Mouse (Mus musculus) limb, embryonic 14.5 days (tissue): ENCODE results near the gene Rpgr. TPM values are rescaled to one million over a fixed set of nuclear protein-coding genes. Genes with fewer than 3 reads are reported as not detected.

Source experiments
- ATAC-seq: fragments of 200-750 bp; cut with Nextera tagmentation; 2 replicates; pipeline ENCODE4 v1.8.0; 2017; ENCODE audit warnings: low read depth, moderate number of reproducible peaks, moderate TSS enrichment; ENCODE audit not compliant: low FRiP score
- DNase-seq: peaks from one replicate; pipeline ENCODE4 v3.0.0-alpha.2; 2015; ENCODE audit warnings: low spot score
- H3K27ac ChIP-seq: fragments of 300-500 bp; sonication (generic); replicated peaks from 2 replicates; pipeline ENCODE4 v1.5.1; 2014; ENCODE audit warnings: low read depth, mild to moderate bottlenecking, low read length, moderate library complexity, mixed read lengths
- H3K27me3 ChIP-seq: fragments of 300-500 bp; sonication (generic); 2 replicates; pipeline ENCODE4 v1.6.1; 2014; ENCODE audit warnings: low read length, mixed read lengths; ENCODE audit not compliant: control insufficient read depth, insufficient read depth
- H3K36me3 ChIP-seq: fragments of 300-500 bp; sonication (generic); 2 replicates; pipeline ENCODE4 v1.6.1; 2014; ENCODE audit warnings: mild to moderate bottlenecking, low read length, moderate library complexity, mixed read lengths; ENCODE audit not compliant: control insufficient read depth, insufficient read depth
- H3K4me1 ChIP-seq: fragments of 300-500 bp; sonication (generic); 2 replicates; pipeline ENCODE4 v1.6.1; 2014; ENCODE audit warnings: antibody characterized with exemption, low read length, mixed read lengths; ENCODE audit not compliant: control insufficient read depth, insufficient read depth
- H3K4me2 ChIP-seq: fragments of 300-500 bp; sonication (generic); replicated peaks from 2 replicates; pipeline ENCODE4 v1.6.1; 2014; ENCODE audit warnings: low read depth, mild to moderate bottlenecking, low read length, moderate library complexity; ENCODE audit not compliant: severe bottlenecking
- H3K4me3 ChIP-seq: fragments of 300-500 bp; sonication (generic); replicated peaks from 2 replicates; pipeline ENCODE4 v1.5.1; 2014; ENCODE audit warnings: low read length
- H3K9ac ChIP-seq: fragments of 300-500 bp; sonication (generic); 2 replicates; pipeline ENCODE4 v1.6.1; 2014; ENCODE audit warnings: mild to moderate bottlenecking, low read depth, low read length, moderate library complexity; ENCODE audit not compliant: severe bottlenecking
- H3K9me3 ChIP-seq: fragments of 300-500 bp; sonication (generic); 2 replicates; pipeline ENCODE4 v1.6.1; 2016; ENCODE audit warnings: low read length; ENCODE audit not compliant: control insufficient read depth
- POLR2A ChIP-seq: fragments of 200-500 bp; IDR thresholded peaks from 2 replicates; pipeline ENCODE4 v1.8.0; 2012; ENCODE audit warnings: inconsistent platforms, mild to moderate bottlenecking, moderate library complexity, borderline replicate concordance; ENCODE audit not compliant: insufficient read depth, insufficient read length; ENCODE audit errors: extremely low read depth
- WGBS: fragments of 180-500 bp; shearing (Covaris S2); extraction: QIAGEN DNeasy Blood & Tissue Kit; methylation state at CpG from one replicate; pipeline ENCODE4 v1.1.7; 2014; 5-methylcytosine and 5-hydroxymethylcytosine counted together
- polyA plus RNA-seq, 2 experiments: library from polyadenylated mRNA; depleted of rRNA in 1 of 2; stranded (reverse) in 1 of 2; unstranded in 1 of 2; fragments of >200 nt; fragmentation: Nextera tagmentation in 1 of 2; extraction: Ambion mirVana in 1 of 2; gene quantifications; 2 replicates each; pipeline versions ENCODE4 v1.2.1 to v1.2.3; 2012 to 2014

Rpgr gene
- polyA plus RNA-seq, 2 experiments, result 8.6 to 9.9 TPM

GRCm38 (mm10) chrX:10239515-10239914 is 22.8 kb upstream of the Rpgr start:
- no peak overlapping the region for H3K9ac ChIP-seq
- DNase-seq (no peak), ATAC-seq (no peak)
- no peaks in the 10 kb centered on the region for H3K4me1 ChIP-seq
- no peak for TF ChIP-seq POLR2A
- 55% methylated on average over 4 of the region's 4 CpGs for WGBS
- H3K27ac ChIP-seq, result no peak overlapping the region
- H3K4me3 ChIP-seq, result no peak overlapping the region
- no peaks in the 10 kb centered on the region for H3K27me3 ChIP-seq
- no peaks in the 10 kb centered on the region for H3K9me3 ChIP-seq
- H3K36me3 ChIP-seq, result no peaks in the 10 kb centered on the region
- no peak overlapping the region for H3K4me2 ChIP-seq

- DNase-seq (no peak), ATAC-seq (no peak)
- H3K27me3 ChIP-seq, result no peaks in the 10 kb centered on the region
- no peaks in the 10 kb centered on the region for H3K9me3 ChIP-seq
- no peak for TF ChIP-seq POLR2A
- no peaks in the 10 kb centered on the region for H3K4me1 ChIP-seq
- H3K4me3 ChIP-seq, result no peak overlapping the region
- H3K36me3 ChIP-seq, result no peaks in the 10 kb centered on the region
- 75% methylated on average over 3 of the region's 3 CpGs for WGBS
- no peak overlapping the region for H3K9ac ChIP-seq
- H3K27ac ChIP-seq, result no peak overlapping the region
- H3K4me2 ChIP-seq, result no peak overlapping the region
These were observed 17.9 kb upstream of the Rpgr start for GRCm38 (mm10) chrX:10234617-10235016.

- 56% methylated on average over 2 of the region's 2 CpGs for WGBS
- no peak for ATAC-seq
- peak; percentile 3 for DNase-seq
These were observed 16.3 kb upstream of the Rpgr start for GRCm38 (mm10) chrX:10233051-10233450.

GRCm38 (mm10) chrX:10219281-10219680 is 2.6 kb upstream of the Rpgr start:
- no peak overlapping the region for H3K4me3 ChIP-seq
- no peak overlapping the region for H3K9ac ChIP-seq
- WGBS, result 68% methylated on average over 6 of the region's 6 CpGs
- ATAC-seq (no peak), DNase-seq (no peak)
- TF ChIP-seq POLR2A, result no peak
- H3K36me3 ChIP-seq, result no peaks in the 10 kb centered on the region
- H3K27ac ChIP-seq, result no peak overlapping the region
- no peak overlapping the region for H3K4me2 ChIP-seq
- no peaks in the 10 kb centered on the region for H3K4me1 ChIP-seq
- no peaks in the 10 kb centered on the region for H3K9me3 ChIP-seq
- no peaks in the 10 kb centered on the region for H3K27me3 ChIP-seq

More at GRCm38 (mm10) chrX:10233051-10233450, 16.3 kb upstream of the Rpgr start:
- no peak overlapping the region for H3K9ac ChIP-seq
- no peaks in the 10 kb centered on the region for H3K36me3 ChIP-seq
- H3K4me2 ChIP-seq, result no peak overlapping the region
- no peaks in the 10 kb centered on the region for H3K27me3 ChIP-seq
- H3K4me3 ChIP-seq, result no peak overlapping the region
- H3K9me3 ChIP-seq, result no peaks in the 10 kb centered on the region
- no peaks in the 10 kb centered on the region for H3K4me1 ChIP-seq
- no peak overlapping the region for H3K27ac ChIP-seq
- no peak for TF ChIP-seq POLR2A

- Histone ChIP-seq H3K9ac (peak overlapping the region; percentile 67), H3K36me3 (no peaks in the 10 kb centered on the region; the same call in 1 of the 2 replicates), H3K4me1 (no peaks in the 10 kb centered on the region), H3K4me2 (peak overlapping the region; percentile 45), H3K27me3 (no peaks in the 10 kb centered on the region), H3K9me3 (no peaks in the 10 kb centered on the region), H3K27ac (peak overlapping the region; percentile 82), H3K4me3 (peak overlapping the region; percentile 47)
- 23% methylated on average over 16 of the region's 16 CpGs for WGBS
- TF ChIP-seq POLR2A, result no peak
- DNase-seq, result peak; percentile 31
- ATAC-seq, result 0 out of 2 replicates have a peak, but pooled peaks have one; percentile 23
These were observed 748 bp downstream of the Rpgr start for GRCm38 (mm10) chrX:10215972-10216371.

- H3K27ac ChIP-seq, result no peak overlapping the region
- no peaks in the 10 kb centered on the region for H3K27me3 ChIP-seq
- H3K36me3 ChIP-seq, result no peaks in the 10 kb centered on the region
These were observed 10.8 kb downstream of the Rpgr start for GRCm38 (mm10) chrX:10205937-10206336.

More at GRCm38 (mm10) chrX:10205937-10206336, 10.8 kb downstream of the Rpgr start:
- Histone ChIP-seq H3K4me2 (no peak overlapping the region), H3K4me3 (no peak overlapping the region), H3K9ac (no peak overlapping the region), H3K4me1 (no peaks in the 10 kb centered on the region), H3K9me3 (no peaks in the 10 kb centered on the region)
- WGBS, result 70% methylated on average over 5 of the region's 5 CpGs
- no peak for TF ChIP-seq POLR2A
- no peak for ATAC-seq
- DNase-seq, result no peak
